Mouse (Mus musculus): Measurements from ENCODE around the gene Lrrc66. TPM values are rescaled to one million over a fixed set of nuclear protein-coding genes. Genes with fewer than 3 reads are reported as not detected.

Gene Lrrc66
- 1.5 TPM for polyA plus RNA-seq (2014; fragmentation: Illumina TruSeq; extraction: RNeasy Lipid Tissue Mini Kit (QIAGEN cat#74804))

GRCm38 (mm10) chr5:73632291-73632690 lies at the start of gene Lrrc66:
TSS of gene Lrrc66 (minus strand) at chr5:73632526.

GRCm38 (mm10) chr5:73651061-73651854 lies 18.9 kb upstream of the Lrrc66 start, which contains the start of gene Spata18:
TSS of gene Spata18 (plus strand) at chr5:73651379.

GRCm38 (mm10) chr5:73647261-73647900 lies 15.1 kb upstream of the Lrrc66 start, which contains the start of gene Sgcb:
TSS of gene Sgcb (minus strand) at chr5:73647790.

Other genes starting within 250 kb of the Lrrc66 start
- 2.6 TPM for gene Cwh43, start 226.5 kb downstream of the Lrrc66 start, polyA plus RNA-seq (2014; fragmentation: Illumina TruSeq; extraction: RNeasy Lipid Tissue Mini Kit (QIAGEN cat#74804))
- 65.1 TPM for gene Dcun1d4, start 151.5 kb downstream of the Lrrc66 start, polyA plus RNA-seq (2014; fragmentation: Illumina TruSeq; extraction: RNeasy Lipid Tissue Mini Kit (QIAGEN cat#74804))
- gene Sgcb, start 15.3 kb upstream of the Lrrc66 start, polyA plus RNA-seq (2014; fragmentation: Illumina TruSeq; extraction: RNeasy Lipid Tissue Mini Kit (QIAGEN cat#74804)): 52.1 TPM
- 5.2 TPM for gene Spata18, start 18.9 kb upstream of the Lrrc66 start, polyA plus RNA-seq (2014; fragmentation: Illumina TruSeq; extraction: RNeasy Lipid Tissue Mini Kit (QIAGEN cat#74804))